In the genomic region with DNA sequence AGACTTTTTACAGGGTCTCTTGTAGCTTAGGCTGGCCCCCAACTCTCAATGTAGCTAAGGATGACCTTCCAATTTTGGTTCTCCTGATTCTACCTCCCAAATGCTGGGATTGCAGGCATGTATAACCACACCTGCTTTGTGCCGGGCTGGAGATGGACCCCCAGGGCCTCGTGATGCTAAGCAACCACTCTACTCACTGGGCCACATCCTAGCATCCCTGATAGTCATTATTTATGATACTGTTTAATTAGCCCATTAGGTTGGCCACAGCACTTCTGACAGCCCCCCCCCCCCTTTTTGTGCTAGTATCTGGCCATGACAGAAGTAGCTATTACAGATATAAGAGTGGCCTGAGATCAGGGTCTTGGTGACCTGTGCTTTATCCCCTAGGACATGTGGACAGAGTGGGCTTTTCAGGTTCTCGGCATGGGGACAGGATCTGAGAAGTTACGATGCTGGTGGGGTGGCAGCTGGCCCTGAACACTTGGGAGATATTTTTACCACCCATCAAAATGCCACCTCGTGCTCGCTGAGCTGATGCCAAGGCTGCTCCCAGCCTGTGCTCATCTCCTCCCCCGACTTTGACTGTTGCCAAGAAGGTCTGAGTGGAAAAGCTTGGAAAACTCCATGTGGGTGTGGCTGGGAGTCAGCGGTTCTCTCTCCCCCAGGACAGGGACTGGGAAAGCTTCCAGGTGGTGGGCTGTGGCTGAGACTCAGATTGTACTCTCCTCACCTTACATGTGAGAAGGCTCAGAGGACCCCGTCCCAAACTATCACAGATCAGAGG, we compare ENCODE assay signal across 9 mouse cellular contexts.
DNase-seq lines count a peak whose midpoint lies in the region; ATAC-seq lines count a peak whose summit lies in the region.
"Had no signal": no experiment of that assay in that cellular context is flagged by ENCODE, and none has a peak within 500 bp of the region (broad histone marks: within the 10 kb centered on the region; RNA-seq: fewer than 3 reads in every experiment).

No protein-coding gene starts in this region.

- no peaks in the 10 kb centered on the region for H3K27me3 ChIP-seq in neural tube, embryonic 13.5 days

- H3K36me3 ChIP-seq in neural tube, embryonic 13.5 days: no peaks in the 10 kb centered on the region

- no peak overlapping the region for H3K9ac ChIP-seq in neural tube, embryonic 13.5 days

- ATAC-seq in neural tube, embryonic 13.5 days (ENCODE audit: low read depth): peak; percentile 61; the same call in 1 of the 2 replicates

- no peak overlapping the region for H3K4me2 ChIP-seq in neural tube, embryonic 13.5 days

- whole genome bisulfite sequencing in neural tube, embryonic 13.5 days: 58% methylated on average over 9 of the region's 9 CpGs

- no peak overlapping the region for H3K4me3 ChIP-seq in neural tube, embryonic 13.5 days

- intact Hi-C loops in left cerebral cortex, postnatal 4 days (cut with DNase I): no loop called here

- DNase-seq in adrenal gland, adult 2 months: peak; percentile 8
- no peak for DNase-seq in adrenal gland, adult (ENCODE audit: inconsistent age in 2 of 2, low spot score in 1 of 2)
- no peak for DNase-seq in neural tube, embryonic 10.5 days (ENCODE audit: extremely low spot score, low spot score)
- DNase-seq in left cerebral cortex, postnatal 4 days: peak; percentile 66
- DNase-seq in testis, postnatal 14 days (ENCODE audit: low spot score): peak; percentile 22
- DNase-seq in kidney, postnatal 14 days: no peak
- no peak for DNase-seq in retina, postnatal 1 day

- no peak overlapping the region for H3K27ac ChIP-seq in neural tube, embryonic 13.5 days (replicated peaks)
- H3K27ac ChIP-seq: macrophage had no signal

- peaks cover 8% of the 10 kb centered on the region; the same call in 1 of the 2 replicates for H3K4me1 ChIP-seq in neural tube, embryonic 13.5 days (replicated peaks)

- H3K9me3 ChIP-seq in neural tube, embryonic 13.5 days: no peaks in the 10 kb centered on the region

Comparison
In these comparisons a context has a peak if more than half of its experiments do, and no peak if none do; other contexts are left out.
1. DNase-seq: peak in adrenal gland, adult 2 months (single experiment), left cerebral cortex, postnatal 4 days (single experiment) and testis, postnatal 14 days (single experiment); none in adrenal gland, adult (0 of 2), neural tube, embryonic 10.5 days (single experiment), kidney, postnatal 14 days (single experiment) and retina, postnatal 1 day (single experiment).